ENCODE assay signal across 16 mouse cellular contexts in genomic region chr8:116991241-116991640, GRCm38 (mm10). TPM values are rescaled to one million over a fixed set of nuclear protein-coding genes. Genes with fewer than 3 reads are reported as not detected.
DNase-seq lines count a peak whose midpoint lies in the region; ATAC-seq and TF ChIP-seq lines count a peak whose summit lies in the region.
"Had no signal": no experiment of that assay in that cellular context is flagged by ENCODE, and none has a peak within 500 bp of the region (broad histone marks: within the 10 kb centered on the region; RNA-seq: fewer than 3 reads in every experiment).

No protein-coding gene starts in this region.

- ATAC-seq in kidney, postnatal 0 days (replicated peaks; ENCODE audit: low FRiP score, low read depth), result no peak
- ATAC-seq in liver, embryonic 16.5 days (ENCODE audit: low read depth), result no peak
- ATAC-seq: midbrain, embryonic 16.5 days had no signal

- peak overlapping the region; percentile 91 for H3K4me2 ChIP-seq in kidney, postnatal 0 days (ENCODE audit: low read length)
- peak overlapping the region; percentile 89 for H3K4me2 ChIP-seq in liver, embryonic 16.5 days (ENCODE audit: low read depth, low read length)

- TF ChIP-seq POLR2A in kidney, adult 2 months (IDR thresholded peaks at IDR 0.05; ENCODE audit: low read depth, low read length), result no peak

- no peak for TF ChIP-seq CTCF in kidney, adult 2 months (conservative IDR thresholded peaks at IDR 0.05; ENCODE audit: insufficient read depth, insufficient read length, low read depth, low read length)
- no peak for TF ChIP-seq CTCF in kidney, postnatal 0 days (IDR thresholded peaks at IDR 0.05; ENCODE audit: low read depth)

- 63% methylated on average over 8 of the region's 8 CpGs for WGBS in kidney, adult 2 months
- 82% methylated on average over 8 of the region's 8 CpGs for WGBS in kidney, postnatal 0 days
- 74% methylated on average over 8 of the region's 8 CpGs for WGBS in liver, embryonic 16.5 days (ENCODE audit: insufficient replicate concordance)

- peaks cover 12% of the 10 kb centered on the region; the same call in 1 of the 2 replicates for H3K4me1 ChIP-seq in kidney, adult 2 months (ENCODE audit: control insufficient read depth, insufficient read depth, low read length)
- H3K4me1 ChIP-seq in brown adipose tissue, adult 24 weeks (ENCODE audit: control insufficient read depth, insufficient read depth, insufficient read length, low read length), result no peaks in the 10 kb centered on the region
- H3K4me1 ChIP-seq in kidney, postnatal 0 days (replicated peaks; ENCODE audit: insufficient read depth, low read length), result 0 out of 2 replicates have a peak, but pooled peaks cover 8% of the 10 kb centered on the region
- peaks cover 13% of the 10 kb centered on the region for H3K4me1 ChIP-seq in liver, embryonic 16.5 days (ENCODE audit: control insufficient read depth, low read depth, low read length)

- no peaks in the 10 kb centered on the region for H3K9me3 ChIP-seq in kidney, postnatal 0 days (replicated peaks; ENCODE audit: low read length)
- no peaks in the 10 kb centered on the region for H3K9me3 ChIP-seq in liver, embryonic 16.5 days (replicated peaks; ENCODE audit: control insufficient read depth, low read length)
- H3K9me3 ChIP-seq: hindbrain, embryonic 15.5 days had no signal

- no peaks in the 10 kb centered on the region for H3K36me3 ChIP-seq in kidney, adult 2 months (ENCODE audit: control insufficient read depth, insufficient read depth, low read length)
- 0 out of 2 replicates have a peak, but pooled peaks cover 6% of the 10 kb centered on the region for H3K36me3 ChIP-seq in kidney, postnatal 0 days (ENCODE audit: insufficient read depth, low read length)
- no peaks in the 10 kb centered on the region for H3K36me3 ChIP-seq in liver, embryonic 16.5 days (ENCODE audit: control insufficient read depth, insufficient read depth)
- H3K36me3 ChIP-seq: hindbrain, embryonic 15.5 days had no signal

- H3K27me3 ChIP-seq in kidney, adult 2 months (replicated peaks; ENCODE audit: control insufficient read depth, insufficient read depth, low read length), result no peaks in the 10 kb centered on the region
- no peaks in the 10 kb centered on the region for H3K27me3 ChIP-seq in kidney, postnatal 0 days (ENCODE audit: insufficient read depth, low read length)
- no peaks in the 10 kb centered on the region for H3K27me3 ChIP-seq in liver, embryonic 16.5 days (ENCODE audit: control insufficient read depth, insufficient read depth, low read depth, low read length)
- H3K27me3 ChIP-seq: hindbrain, embryonic 15.5 days had no signal

- 0 out of 2 replicates have a peak overlapping the region, but pooled peaks have one; percentile 4 for H3K4me3 ChIP-seq in kidney, adult 2 months (ENCODE audit: insufficient read depth, low read depth, low read length)
- no peak overlapping the region for H3K4me3 ChIP-seq in brown adipose tissue, adult 24 weeks (ENCODE audit: insufficient read depth, low read depth, low read length)
- no peak overlapping the region for H3K4me3 ChIP-seq in kidney, postnatal 0 days (replicated peaks; ENCODE audit: low read depth, low read length)
- no peak overlapping the region for H3K4me3 ChIP-seq in liver, embryonic 16.5 days (ENCODE audit: low read depth, low read length)
- H3K4me3 ChIP-seq: left cerebral cortex, adult 2 months had no signal

- DNase-seq in kidney, adult 2 months, result peak; percentile 70
- no peak for DNase-seq in kidney, postnatal 4 days
- no peak for DNase-seq in kidney, postnatal 0 days (ENCODE audit: low spot score)
- no peak for DNase-seq in left cerebral cortex, adult 18-20 months (ENCODE audit: low spot score in 2 of 2)
- DNase-seq in adrenal gland, postnatal 36 days, result no peak
- DNase-seq: cerebellum, adult 18-20 months; gastrocnemius, postnatal 14 days; heart, postnatal 10 days; lung, postnatal 4 days; right cerebral cortex, postnatal 25 days; thymus, postnatal 14 days had no signal

- H3K9ac ChIP-seq in kidney, postnatal 0 days (ENCODE audit: low read depth, low read length), result no peak overlapping the region
- no peak overlapping the region for H3K9ac ChIP-seq in liver, embryonic 16.5 days (ENCODE audit: low read depth, low read length)
- H3K9ac ChIP-seq: hindbrain, embryonic 15.5 days had no signal

- H3K27ac ChIP-seq in kidney, adult 2 months (ENCODE audit: insufficient read depth, low read depth, low read length), result no peak overlapping the region
- peak overlapping the region; percentile 64 for H3K27ac ChIP-seq in brown adipose tissue, adult 24 weeks (replicated peaks; ENCODE audit: low read depth, low read length)
- peak overlapping the region; percentile 87; the same call in 1 of the 2 replicates for H3K27ac ChIP-seq in kidney, postnatal 0 days
- H3K27ac ChIP-seq in liver, embryonic 16.5 days (ENCODE audit: low read length), result no peak overlapping the region
- H3K27ac ChIP-seq: hindbrain, embryonic 15.5 days; left cerebral cortex, adult 2 months had no signal

RNA-seq across cellular contexts. Expression of gene Gcsh, which starts 2.1 kb away (rescaled TPM):
- 96.5 and 113 TPM in 2 replicates for polyA plus RNA-seq in kidney, adult 2 months (2012; rRNA removed)
- 205 and 234 TPM in 2 replicates for polyA plus RNA-seq in brown adipose tissue, adult 24 weeks (2012; ENCODE audit: insufficient read depth, insufficient read length, missing spikeins)
- polyA plus RNA-seq in kidney, postnatal 0 days (2015; fragmentation: Nextera tagmentation; extraction: Ambion mirVana), result 233 and 239 TPM in 2 replicates
- polyA plus RNA-seq in liver, embryonic 16.5 days (2015; fragmentation: Nextera tagmentation; extraction: Ambion mirVana), result 92.4 and 94.0 TPM in 2 replicates
- total RNA-seq in left cerebral cortex, adult 18-20 months (2021), result 10 to 100 TPM; 39.1 to 47.5 TPM
- 100 to 1,000 TPM; 125 to 176 TPM for total RNA-seq in adrenal gland, postnatal 36 days (2021)

RNA-seq across cellular contexts. Expression of gene 1700030J22Rik, which starts 12.5 kb away (rescaled TPM):
- polyA plus RNA-seq in kidney, adult 2 months (2012; rRNA removed), result 1.4 TPM in 2 replicates
- polyA plus RNA-seq in brown adipose tissue, adult 24 weeks (2012; ENCODE audit: insufficient read depth, insufficient read length, missing spikeins), result 0.36 and 0.58 TPM in 2 replicates
- 1.4 and 1.6 TPM in 2 replicates for polyA plus RNA-seq in kidney, postnatal 0 days (2015; fragmentation: Nextera tagmentation; extraction: Ambion mirVana)
- polyA plus RNA-seq in liver, embryonic 16.5 days (2015; fragmentation: Nextera tagmentation; extraction: Ambion mirVana), result 0.47 and 0.54 TPM in 2 replicates
- 10 to 100 TPM; 10.1 to 11.8 TPM for total RNA-seq in left cerebral cortex, adult 18-20 months (2021)
- 1 to 10 TPM; 1.2 to 2.7 TPM for total RNA-seq in adrenal gland, postnatal 36 days (2021)

RNA-seq across cellular contexts. Expression of gene Atmin, which starts 48.0 kb away (rescaled TPM):
- polyA plus RNA-seq in kidney, adult 2 months (2012; rRNA removed), result 15.9 and 17.1 TPM in 2 replicates
- 5.1 and 8.7 TPM in 2 replicates for polyA plus RNA-seq in brown adipose tissue, adult 24 weeks (2012; ENCODE audit: insufficient read depth, insufficient read length, missing spikeins)
- 9.7 and 10.3 TPM in 2 replicates for polyA plus RNA-seq in kidney, postnatal 0 days (2015; fragmentation: Nextera tagmentation; extraction: Ambion mirVana)
- 3.3 and 3.8 TPM in 2 replicates for polyA plus RNA-seq in liver, embryonic 16.5 days (2015; fragmentation: Nextera tagmentation; extraction: Ambion mirVana)
- total RNA-seq in left cerebral cortex, adult 18-20 months (2021), result 10 to 100 TPM; 76.7 to 77.7 TPM
- total RNA-seq in adrenal gland, postnatal 36 days (2021), result 10 to 100 TPM; 23.1 to 24.4 TPM

Comparison
In these comparisons a context has a peak if more than half of its experiments do, and no peak if none do; other contexts are left out.
1. H3K27ac ChIP-seq: peak in brown adipose tissue, adult 24 weeks (single experiment) and kidney, postnatal 0 days (single experiment); none in kidney, adult 2 months (single experiment) and liver, embryonic 16.5 days (single experiment).